Mouse (Mus musculus) 3134 (cell line): ENCODE data around the gene Cldn16.
"Not testable (repeated sequence)": the region's sequence is repeated elsewhere in the genome, so short reads cannot be mapped to it uniquely, and the experiment has no call there.

Experiments
- DNase-seq: peaks from one replicate; pipeline ENCODE4 v3.0.0-alpha.2; 2011; ENCODE audit warnings: low spot score; ENCODE audit not compliant: insufficient read length; ENCODE audit errors: extremely low read depth

The Cldn16 gene

DNA sequence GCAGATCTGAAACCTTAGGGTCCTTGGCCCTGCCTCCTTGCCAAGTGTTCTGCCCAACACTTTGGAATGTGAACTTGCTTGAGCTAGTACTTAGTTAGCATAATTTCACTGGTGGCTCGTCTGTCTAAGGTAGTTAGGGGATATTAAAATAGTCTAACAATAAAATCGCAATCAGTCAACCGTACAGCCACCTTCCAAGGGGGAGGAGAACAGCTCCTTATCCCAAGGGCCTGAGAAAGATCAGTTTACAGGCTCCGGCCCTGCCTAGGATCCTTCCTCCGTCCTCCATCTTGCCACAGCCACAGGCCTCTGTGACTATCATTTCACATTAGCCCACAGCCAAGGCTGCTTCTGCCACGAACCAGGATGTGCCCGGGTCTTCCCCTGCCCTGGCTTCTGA, at the start of gene Cldn16:
Gene Cldn16 (plus strand): TSS at position 301 of the 400 bp plus-strand sequence.
- no peak for DNase-seq

DNA sequence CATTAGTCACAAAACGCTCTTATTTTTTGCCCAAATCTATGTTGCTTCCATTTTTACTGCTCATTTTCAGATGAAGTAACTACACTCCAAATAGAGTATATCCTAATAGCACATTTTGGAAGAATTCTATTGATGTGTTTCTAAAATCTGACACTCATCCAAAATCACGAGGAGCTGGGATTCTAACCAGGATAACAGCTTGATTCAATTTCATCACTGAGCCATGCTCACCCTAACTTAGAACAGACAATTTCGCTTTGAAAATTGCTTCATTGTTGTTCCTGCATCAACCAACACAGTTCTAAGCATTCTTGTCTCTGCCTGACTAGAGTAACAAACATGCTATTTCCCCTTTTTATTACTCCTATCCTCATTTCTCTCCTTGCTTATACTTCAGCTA, 44.3 kb upstream of the Cldn16 start:
- DNase-seq: no peak

DNA sequence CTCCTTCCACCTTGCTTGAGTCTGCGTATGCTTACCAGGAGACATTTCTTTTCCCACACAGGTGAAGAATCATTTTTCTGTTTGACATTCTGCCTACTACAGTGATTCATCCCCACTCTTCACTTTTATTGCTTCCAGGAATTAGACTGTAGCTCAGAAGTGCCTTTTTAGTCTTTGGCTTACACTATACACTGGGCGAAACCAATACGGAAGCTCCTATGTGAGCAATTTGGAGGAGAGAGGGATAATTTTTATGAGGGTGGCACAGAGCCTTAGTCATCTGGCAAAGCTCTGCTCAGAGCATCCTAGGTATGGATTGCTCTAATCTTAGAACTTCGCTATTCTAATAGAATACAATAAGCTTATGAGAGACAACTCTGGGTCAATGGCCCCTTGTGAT, 40.9 kb upstream of the Cldn16 start:
- DNase-seq: no peak

DNA sequence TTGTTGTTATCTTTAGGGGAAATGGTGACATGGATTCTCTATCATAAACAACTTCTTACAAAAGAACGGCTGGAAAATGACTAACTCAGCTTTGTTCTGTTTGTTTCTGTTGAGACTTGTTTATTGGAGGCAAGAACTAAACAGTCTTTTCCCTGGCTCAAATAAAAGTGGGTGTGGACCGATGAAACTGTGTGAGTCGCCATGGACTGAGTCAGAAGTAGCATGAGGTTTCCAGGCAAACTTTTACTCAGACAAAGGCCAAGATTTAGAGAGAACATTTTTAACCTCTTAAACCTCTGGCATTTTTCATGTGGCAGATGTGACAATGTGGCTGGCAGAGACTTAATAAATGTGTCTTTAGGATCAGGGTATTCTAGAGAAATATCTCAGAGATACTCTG, 32.7 kb upstream of the Cldn16 start:
- DNase-seq: no peak

DNA sequence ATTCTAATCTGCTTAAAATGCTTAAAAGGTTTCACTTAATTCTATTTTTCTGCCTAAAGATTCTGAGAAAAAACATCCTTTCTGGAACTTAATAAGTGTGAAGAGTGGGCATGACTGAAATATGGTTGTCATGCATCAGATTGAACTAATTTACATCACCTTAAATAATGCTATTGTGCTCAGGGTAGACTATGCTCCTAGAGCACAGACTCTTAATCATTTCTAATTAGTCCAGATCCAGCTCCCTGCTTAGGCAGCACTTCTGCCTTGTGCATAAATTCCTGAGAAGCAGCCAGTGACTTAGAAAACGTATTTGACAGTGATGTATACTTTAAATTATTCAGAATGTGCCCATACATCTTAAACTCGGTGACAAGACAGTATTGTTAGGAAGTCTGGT, 29.4 kb upstream of the Cldn16 start:
- no peak for DNase-seq

DNA sequence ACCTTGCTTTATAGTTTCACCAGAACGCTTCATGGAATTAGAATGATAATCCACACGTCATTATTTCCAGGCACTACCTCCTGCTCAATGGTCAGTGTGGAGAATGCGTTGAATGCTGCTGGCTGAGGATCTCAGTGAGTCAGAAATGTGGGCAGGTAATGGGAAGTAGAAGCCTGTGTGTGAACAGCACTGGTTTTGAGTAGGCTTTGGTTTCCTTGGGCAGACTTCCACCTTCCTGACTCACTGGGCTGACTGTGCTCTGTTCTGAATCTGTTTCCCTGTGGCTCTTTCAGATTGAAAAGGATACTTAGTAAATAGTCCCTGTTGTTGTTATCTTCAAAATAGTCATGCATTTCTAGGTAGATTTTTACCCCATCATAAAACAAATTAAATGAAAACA, 22.9 kb upstream of the Cldn16 start:
- peak; percentile 32 for DNase-seq

DNA sequence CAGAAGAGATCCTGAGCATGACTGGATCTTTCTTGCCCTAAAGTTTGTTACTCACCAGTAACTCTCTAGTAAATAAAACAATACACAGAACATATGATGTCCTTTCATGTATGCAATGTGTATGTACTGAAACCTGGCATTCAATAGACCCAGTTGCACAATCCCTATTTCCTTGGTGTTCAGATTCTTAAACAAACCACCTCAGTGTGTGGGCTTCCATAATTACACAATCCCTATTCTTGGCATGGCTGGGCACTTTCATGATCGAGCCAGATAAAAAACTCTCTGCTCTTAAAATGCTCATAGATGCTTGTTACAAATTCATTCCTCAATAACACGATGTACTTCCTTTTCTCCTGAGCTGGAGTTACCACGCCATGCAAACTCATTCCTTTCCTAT, 21.8 kb upstream of the Cldn16 start:
- no peak for DNase-seq

DNA sequence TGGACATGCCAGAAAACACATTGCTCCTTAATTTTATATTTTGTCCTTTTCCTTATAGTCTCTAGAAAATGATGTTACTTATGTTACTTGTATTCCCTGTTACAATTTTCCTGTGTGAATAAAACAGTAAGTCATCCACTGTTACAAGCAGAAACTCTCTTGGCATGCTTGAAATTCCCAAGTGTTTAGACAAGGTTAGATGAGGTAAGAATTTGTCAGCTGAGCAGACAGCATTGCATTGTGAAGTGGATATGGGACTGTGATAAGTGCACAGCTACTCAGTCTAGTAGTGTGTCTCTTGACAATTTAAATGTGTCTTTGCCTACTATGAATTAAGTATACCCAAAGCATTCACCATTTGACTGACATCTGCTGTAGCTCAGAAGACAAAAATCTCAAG, 18.1 kb upstream of the Cldn16 start:
- no peak for DNase-seq

DNA sequence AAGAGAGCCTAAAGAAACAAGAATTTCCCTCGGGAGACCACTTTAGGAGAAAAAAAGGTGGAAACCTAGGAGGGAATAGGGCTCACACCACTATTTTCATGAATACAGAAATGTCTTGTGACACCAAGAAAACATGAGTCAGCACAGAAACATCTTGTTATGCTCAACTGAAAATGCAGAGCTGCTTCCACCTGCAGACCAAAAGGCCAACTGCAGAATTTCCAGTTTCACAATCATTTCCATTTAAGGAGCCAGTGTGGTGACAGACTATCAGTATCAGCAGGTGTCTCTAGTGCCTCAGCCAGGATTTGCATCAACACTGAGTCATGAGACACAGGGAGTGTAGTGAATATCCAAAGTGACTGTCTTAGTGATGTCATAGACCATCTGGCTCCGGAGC, 15.3 kb upstream of the Cldn16 start:
- peak; percentile 49 for DNase-seq

DNA sequence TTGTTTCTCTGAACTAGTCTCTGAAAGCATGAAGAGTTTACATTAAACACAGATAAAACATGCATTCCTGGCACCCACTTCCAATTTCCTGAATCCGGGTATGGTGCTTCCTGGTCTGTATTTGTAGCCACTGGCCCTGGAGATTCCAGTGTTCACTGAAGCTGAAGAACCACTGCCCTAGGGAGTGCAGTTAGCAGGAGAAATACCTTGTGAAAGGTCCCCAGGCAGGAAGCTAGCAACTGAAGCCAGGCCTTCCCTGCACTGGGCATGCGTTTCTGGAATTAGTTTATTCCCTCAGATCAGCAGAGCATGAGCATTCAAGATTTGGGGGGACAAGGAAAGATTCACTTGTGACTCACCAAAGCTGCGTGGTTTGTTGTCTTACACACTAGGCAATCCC, 8.8 kb upstream of the Cldn16 start:
- DNase-seq: no peak

DNA sequence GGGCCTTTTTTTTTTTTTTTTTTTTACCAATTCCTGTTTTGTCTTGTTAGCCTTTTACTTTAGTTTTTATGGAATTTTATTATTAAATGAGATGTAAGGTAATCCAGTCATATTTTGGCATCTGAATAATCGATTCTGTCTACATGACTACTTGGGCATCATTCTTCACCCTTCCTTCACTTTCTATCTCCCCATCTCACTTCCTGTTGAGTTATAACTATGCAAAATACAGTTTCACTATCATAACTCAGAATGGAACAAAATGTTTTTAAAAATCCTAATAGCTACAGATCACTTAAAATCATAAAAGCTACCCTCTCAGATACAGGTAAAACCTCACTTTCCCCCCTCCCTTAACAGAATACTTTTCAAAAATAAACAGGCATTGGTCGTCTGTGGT, 6.8 kb upstream of the Cldn16 start:
- DNase-seq: no peak

DNA sequence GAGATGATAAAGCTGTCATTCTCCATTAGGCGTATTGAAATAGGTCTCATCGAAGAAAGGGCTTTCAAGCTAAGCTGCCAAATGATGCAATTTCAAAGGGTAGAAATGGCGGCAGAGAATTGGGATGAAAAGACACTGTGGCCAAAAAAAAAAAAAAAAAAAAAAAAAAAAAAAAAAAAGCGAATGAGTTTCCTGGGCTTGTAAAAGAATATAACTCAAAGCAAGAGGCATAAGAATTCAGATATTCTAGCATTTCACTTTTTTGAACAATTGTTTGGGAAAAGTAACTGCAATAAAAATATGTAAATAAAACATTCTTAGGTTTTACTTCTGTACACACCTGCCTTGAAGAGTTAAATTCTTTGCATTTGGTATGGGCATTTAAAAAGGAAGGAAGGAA, 3.6 kb downstream of the Cldn16 start:
- no peak for DNase-seq

DNA sequence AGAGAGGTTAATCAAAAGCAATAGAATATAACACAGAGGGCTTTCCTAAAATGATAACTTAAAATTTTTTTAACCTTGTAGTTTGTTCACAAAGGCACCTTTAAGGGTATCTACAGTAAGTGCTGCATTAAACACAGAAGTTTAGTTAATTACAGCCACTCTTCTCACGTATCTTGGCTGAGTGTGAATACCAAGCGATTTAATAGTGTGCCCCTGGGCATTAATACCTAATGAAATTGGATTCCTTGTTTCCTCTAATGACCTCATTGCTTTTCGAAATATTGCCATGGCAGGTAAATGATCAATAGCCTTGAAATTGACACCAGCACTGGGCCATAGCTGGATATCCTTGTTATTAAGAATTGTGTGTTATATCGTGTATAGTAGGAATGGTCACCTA, 8.3 kb downstream of the Cldn16 start:
- DNase-seq: no peak

DNA sequence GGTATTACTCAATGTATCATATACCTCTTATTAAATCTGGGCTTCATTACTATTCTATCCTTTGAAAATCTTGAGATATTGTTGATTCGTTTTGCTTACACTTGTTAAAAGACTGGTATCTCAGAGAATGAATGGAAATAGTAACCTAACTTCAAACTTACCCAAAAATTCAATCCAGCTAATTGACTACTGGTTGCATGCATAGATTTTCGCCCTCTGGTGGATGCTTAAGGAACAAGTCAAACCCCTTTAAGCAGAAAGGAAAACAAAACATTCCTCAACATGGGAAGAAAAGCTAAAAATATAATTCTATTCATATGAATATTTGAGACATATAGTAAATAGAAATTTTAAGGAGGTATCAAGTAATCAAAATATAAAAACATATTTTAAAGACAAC, 32.8 kb downstream of the Cldn16 start:
- DNase-seq: no peak

DNA sequence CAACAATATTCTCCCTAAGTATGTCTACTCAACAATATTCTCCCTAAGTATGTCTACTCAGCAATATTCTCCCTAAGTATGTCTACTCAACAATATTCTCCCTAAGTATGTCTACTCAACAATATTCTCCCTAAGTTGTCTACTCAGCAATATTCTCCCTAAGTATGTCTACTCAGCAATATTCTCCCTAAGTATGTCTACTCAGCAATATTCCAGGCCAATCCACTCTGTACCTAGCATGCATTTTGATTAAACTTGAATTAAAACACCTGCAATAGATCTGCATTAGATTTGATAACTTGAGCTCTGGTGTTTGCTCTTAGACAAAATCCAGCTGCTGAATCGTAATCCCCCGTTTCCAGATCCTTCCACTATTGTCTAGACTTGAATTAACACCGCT, 36.8 kb downstream of the Cldn16 start:
- not testable (repeated sequence) for DNase-seq

DNA sequence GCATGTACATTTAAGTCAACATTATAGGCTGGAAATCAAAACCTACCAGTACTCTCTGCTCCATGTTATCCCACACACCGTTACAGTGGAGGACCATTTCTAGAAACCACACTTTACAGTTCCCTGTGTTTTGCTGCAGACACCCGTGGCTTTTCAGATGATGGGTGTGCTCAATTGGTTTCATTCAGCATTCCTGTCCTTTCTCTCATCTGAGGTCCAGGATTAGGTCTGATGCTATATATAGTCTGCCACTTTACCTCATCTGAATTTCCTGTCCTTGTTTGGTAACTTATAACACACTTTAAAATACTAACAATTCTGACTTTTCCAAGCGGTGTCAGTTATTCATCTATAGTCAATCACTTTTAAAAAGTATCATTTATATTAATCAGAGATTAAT, 37.8 kb downstream of the Cldn16 start:
- no peak for DNase-seq

DNA sequence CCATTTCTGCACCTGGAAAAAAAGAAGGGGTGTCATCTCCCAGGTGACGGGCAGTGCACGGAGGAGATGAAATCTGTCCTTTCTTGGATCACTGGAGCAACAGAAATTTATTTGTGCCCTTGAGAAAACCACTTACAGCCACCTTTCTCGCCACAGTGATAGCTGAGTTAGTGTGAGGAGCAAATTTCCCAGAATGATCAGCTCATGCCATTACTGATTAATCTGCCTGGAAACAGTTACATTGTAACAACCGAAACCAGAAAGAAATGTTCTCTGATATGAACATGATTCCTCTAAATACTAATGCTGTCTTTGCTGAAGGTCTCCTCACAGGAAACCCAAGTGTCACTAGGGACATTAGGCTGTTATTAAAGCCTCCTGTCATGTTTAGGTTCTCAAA, 42.0 kb downstream of the Cldn16 start:
- DNase-seq: no peak

DNA sequence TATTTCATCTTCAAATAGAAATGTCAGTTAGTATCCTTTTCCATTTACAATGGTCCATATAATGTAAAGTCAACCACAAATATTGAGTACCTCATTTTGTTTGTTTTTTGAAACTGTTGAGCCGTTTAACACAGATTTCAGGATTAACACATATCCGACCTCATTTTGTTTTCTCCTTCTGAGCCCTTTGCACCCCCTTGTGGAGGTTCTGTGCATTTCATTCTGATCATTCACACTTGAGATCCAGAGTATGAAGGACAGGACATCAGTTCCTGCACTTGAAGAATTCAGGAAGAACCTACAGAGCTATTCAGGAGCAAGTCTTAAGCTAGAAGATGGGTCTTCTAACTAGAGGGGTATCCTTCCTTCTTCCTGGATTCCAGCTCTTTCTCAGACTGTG, 56.7 kb downstream of the Cldn16 start:
- DNase-seq: peak; percentile 10

DNA sequence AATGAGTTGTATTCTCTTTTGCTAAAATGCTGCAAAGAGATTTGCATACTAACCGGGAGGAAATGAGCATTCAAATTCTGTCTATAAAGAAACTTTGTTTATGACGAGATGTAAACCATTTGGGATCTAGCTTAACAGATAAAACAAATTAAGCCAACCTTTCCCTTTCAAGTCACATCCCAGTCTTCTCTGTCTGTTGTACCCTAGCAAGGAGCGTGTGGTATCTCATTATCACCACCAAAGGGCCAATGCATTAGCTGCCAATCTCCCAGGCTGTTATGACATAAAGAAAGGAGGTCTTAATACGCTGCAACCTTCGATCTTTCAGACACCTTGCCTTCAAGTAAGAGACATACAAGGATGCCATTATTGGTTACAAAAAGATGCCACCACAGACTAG, 62.9 kb downstream of the Cldn16 start:
- DNase-seq: no peak

DNA sequence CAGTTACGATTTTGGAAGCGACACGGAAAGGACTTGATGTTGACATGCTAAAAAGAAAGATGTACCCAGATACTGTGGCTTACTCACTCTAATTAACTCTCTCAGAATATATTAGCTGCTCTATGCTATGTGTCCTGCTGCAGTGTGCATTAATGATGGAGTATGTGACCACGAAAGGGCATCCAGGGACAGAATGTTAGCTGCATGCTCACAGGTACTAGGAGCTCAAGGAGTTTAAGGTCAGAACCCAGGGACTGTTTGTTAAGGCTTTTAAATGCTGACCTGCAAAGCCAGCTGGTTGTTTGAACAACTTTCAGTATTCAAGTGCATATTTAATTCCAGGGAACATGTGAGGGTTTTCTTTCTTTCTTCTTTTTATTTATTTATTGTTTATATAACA, 63.7 kb downstream of the Cldn16 start, which contains the start of gene Tmem207:
Gene Tmem207 (minus strand): TSS at position 101 of the 400 bp plus-strand sequence.
- no peak for DNase-seq

DNA sequence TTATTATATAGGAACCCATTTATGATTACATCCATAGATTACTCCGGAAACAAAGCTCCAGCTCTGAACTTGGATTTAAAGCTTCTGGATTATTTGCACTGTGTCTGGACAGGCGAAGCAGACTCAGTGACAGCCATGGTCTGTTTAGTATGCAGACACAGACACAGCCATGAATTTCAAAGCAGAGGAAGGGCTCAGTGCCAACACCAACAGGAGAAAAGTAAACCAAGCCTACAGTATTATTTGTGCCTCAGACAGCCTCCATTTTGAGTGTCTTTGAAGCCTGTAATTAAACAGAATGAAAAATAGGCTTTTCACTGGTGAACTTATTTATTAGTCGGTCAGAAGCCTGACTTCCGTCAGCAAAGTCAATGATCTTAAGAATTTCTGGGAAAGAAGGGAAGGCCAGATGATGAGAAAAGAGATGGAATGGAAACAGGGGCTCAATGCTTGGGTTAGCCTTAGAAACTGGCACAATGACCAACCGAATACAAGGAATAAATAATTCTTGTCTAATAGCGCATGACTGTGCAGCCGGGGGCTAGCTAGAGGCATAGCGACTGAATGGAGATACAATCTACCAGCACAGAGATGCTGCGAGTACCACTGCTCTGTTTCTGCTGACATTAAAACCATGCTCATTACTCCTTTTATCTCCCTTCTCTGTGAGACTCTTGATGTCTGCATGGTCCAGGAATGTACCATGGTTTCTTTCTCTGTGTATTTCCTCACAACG, 65.2 kb downstream of the Cldn16 start:
- no peak for DNase-seq

DNA sequence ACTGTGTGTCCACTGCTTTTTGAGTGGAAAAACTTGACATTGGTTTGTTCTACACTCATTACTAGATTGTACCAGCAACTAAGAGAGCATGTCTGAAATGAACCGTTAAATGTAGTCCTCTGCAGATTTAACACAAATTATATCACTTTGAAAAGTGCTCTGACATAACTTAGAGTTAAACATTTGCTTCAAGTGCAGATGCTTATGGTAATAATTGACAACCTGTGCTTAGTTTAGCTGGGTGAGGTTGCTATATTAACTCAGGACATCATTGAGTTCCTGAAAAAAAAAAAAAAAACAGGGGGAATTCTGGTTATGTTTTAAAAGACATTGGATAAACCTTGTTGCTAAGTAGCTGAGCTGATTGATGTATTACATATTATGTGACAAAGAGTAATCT, 67.5 kb downstream of the Cldn16 start:
- DNase-seq: no peak

DNA sequence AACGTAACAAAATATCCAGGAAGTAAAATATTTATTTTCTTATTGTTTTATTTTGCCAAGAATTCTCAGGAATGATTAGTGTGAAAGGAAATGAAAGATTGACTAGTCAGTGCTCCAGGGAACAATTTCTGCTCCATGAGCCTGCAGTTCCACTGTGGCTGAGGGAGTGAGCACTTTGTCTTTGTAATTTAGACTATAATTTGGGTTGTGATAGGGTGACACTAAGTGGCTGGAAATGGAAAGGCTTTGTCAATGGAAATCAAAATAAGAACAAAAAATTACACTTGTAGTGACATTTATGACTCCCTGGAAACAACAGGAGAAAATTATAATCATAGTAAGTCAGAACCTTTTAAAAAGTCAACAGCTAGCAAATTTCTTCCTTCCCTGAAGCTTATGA, 69.4 kb downstream of the Cldn16 start:
- DNase-seq: no peak
